Mouse (Mus musculus): ENCODE data around the gene Cav1. TPM values are rescaled to one million over a fixed set of nuclear protein-coding genes. Genes with fewer than 3 reads are reported as not detected.

Gene Cav1
- polyA plus RNA-seq, 1 experiment from 2014 or later, result 6.1 TPM

- no peak overlapping the region for H3K4me2 ChIP-seq
- no peak for ATAC-seq (ENCODE audit: insufficient read depth)
- 32% methylated on average over 4 of the region's 4 CpGs for WGBS (ENCODE audit: insufficient replicate concordance)
- peaks cover 1% of the 10 kb centered on the region; the same call in 1 of the 2 replicates for H3K27me3 ChIP-seq
- no peaks in the 10 kb centered on the region for H3K9me3 ChIP-seq (replicated peaks)
- H3K27ac ChIP-seq (replicated peaks), result no peak overlapping the region
- no peaks in the 10 kb centered on the region for H3K36me3 ChIP-seq (replicated peaks)
- H3K4me3 ChIP-seq (replicated peaks), result no peak overlapping the region
- no peak overlapping the region for H3K9ac ChIP-seq
- 0 out of 2 replicates have a peak, but pooled peaks cover 3% of the 10 kb centered on the region for H3K4me1 ChIP-seq (replicated peaks)
These were observed 19.8 kb upstream of the Cav1 start for GRCm38 (mm10) chr6:17286381-17286780.

DNA sequence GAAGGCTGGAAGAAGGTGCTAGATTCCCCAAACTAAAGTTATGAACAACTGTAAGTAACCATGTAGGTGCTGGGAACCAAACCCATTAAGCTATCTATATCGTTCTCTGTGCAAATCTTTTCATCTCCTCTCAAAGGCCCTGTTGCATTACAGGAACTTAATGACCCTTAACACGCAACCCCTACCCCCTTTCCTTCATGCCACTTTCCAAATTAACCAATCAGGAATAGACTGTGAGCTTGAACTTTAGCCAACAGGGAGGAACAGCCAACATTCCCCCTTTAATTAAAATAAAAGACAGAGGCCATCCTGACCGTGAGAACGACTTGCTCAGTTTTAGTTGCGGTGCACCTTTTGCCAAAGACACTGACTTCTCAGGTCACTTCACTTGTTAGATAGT lies 11.0 kb upstream of the Cav1 start:
- H3K27me3 ChIP-seq, result no peaks in the 10 kb centered on the region
- H3K4me1 ChIP-seq (replicated peaks), result no peaks in the 10 kb centered on the region
- H3K27ac ChIP-seq (replicated peaks), result no peak overlapping the region
- no peak for ATAC-seq (ENCODE audit: insufficient read depth)
- H3K9ac ChIP-seq, result no peak overlapping the region
- H3K4me2 ChIP-seq, result no peak overlapping the region
- no peaks in the 10 kb centered on the region for H3K36me3 ChIP-seq (replicated peaks)
- H3K4me3 ChIP-seq (replicated peaks), result no peak overlapping the region
- no peaks in the 10 kb centered on the region for H3K9me3 ChIP-seq (replicated peaks)
- 66% methylated on average over 5 of the region's 5 CpGs for WGBS (ENCODE audit: insufficient replicate concordance)

GRCm38 (mm10) chr6:17306602-17307325 lies 629 bp downstream of the Cav1 start:
- Histone ChIP-seq H3K9ac (no peak overlapping the region), H3K4me3 (replicated peaks) (peak overlapping the region; percentile 39), H3K4me2 (peak overlapping the region; percentile 66), H3K36me3 (replicated peaks) (no peaks in the 10 kb centered on the region), H3K27me3 (peaks cover 42% of the 10 kb centered on the region), H3K9me3 (replicated peaks) (no peaks in the 10 kb centered on the region), H3K27ac (replicated peaks) (no peak overlapping the region), H3K4me1 (replicated peaks) (peaks cover 4% of the 10 kb centered on the region; the same call in 1 of the 2 replicates)
- no peak for ATAC-seq (ENCODE audit: insufficient read depth)
- 2% methylated on average over 18 of the region's 19 CpGs for WGBS (ENCODE audit: insufficient replicate concordance)

- Histone ChIP-seq H3K4me3 (replicated peaks) (peak overlapping the region; percentile 39), H3K36me3 (replicated peaks) (no peaks in the 10 kb centered on the region), H3K27ac (replicated peaks) (no peak overlapping the region), H3K27me3 (peaks cover 42% of the 10 kb centered on the region), H3K4me1 (replicated peaks) (peaks cover 4% of the 10 kb centered on the region; the same call in 1 of the 2 replicates), H3K4me2 (peak overlapping the region; percentile 66), H3K9me3 (replicated peaks) (no peaks in the 10 kb centered on the region), H3K9ac (no peak overlapping the region)
- ATAC-seq (ENCODE audit: insufficient read depth), result peak; percentile 57; the same call in 1 of the 2 replicates
- WGBS (ENCODE audit: insufficient replicate concordance), result 3% methylated on average over 31 of the region's 31 CpGs
These were observed 1.5 kb downstream of the Cav1 start for GRCm38 (mm10) chr6:17307461-17308115.

DNA sequence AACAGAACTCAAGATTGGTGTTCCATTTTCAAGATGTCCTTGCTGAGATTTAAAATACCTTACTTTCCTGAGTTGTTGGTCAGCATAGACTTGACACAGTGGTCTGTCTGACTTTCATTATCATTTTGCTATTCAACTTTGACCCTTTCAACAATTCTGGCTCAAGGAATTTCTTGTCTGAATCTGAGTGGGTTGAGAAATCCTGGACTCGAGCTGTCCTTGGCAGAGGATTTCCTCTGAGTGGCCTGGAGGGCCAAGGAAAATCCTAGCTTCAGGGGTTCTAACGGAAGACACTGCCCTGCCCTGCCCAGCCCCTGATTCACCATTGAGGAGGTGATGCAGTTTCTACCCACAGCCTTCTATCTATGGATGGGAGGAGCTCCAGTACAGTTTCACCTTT lies 2.5 kb downstream of the Cav1 start:
- H3K9ac ChIP-seq, result no peak overlapping the region
- peaks cover 42% of the 10 kb centered on the region for H3K27me3 ChIP-seq
- no peaks in the 10 kb centered on the region for H3K9me3 ChIP-seq (replicated peaks)
- no peaks in the 10 kb centered on the region for H3K36me3 ChIP-seq (replicated peaks)
- WGBS (ENCODE audit: insufficient replicate concordance), result 39% methylated on average over 2 of the region's 2 CpGs
- ATAC-seq (ENCODE audit: insufficient read depth), result no peak
- H3K4me1 ChIP-seq (replicated peaks), result peaks cover 4% of the 10 kb centered on the region; the same call in 1 of the 2 replicates
- H3K4me2 ChIP-seq, result no peak overlapping the region
- H3K4me3 ChIP-seq (replicated peaks), result no peak overlapping the region
- no peak overlapping the region for H3K27ac ChIP-seq (replicated peaks)

- Histone ChIP-seq H3K27me3 (peaks cover 41% of the 10 kb centered on the region), H3K9me3 (replicated peaks) (no peaks in the 10 kb centered on the region), H3K36me3 (replicated peaks) (no peaks in the 10 kb centered on the region), H3K4me1 (replicated peaks) (peaks cover 4% of the 10 kb centered on the region; the same call in 1 of the 2 replicates), H3K9ac (no peak overlapping the region), H3K27ac (replicated peaks) (no peak overlapping the region), H3K4me2 (no peak overlapping the region), H3K4me3 (replicated peaks) (no peak overlapping the region)
- WGBS (ENCODE audit: insufficient replicate concordance), result 44% methylated on average over 2 of the region's 2 CpGs
- ATAC-seq (ENCODE audit: insufficient read depth), result no peak
These were observed 3.1 kb downstream of the Cav1 start for GRCm38 (mm10) chr6:17309260-17309659.

- Histone ChIP-seq H3K9ac (no peak overlapping the region), H3K4me2 (no peak overlapping the region), H3K4me3 (replicated peaks) (no peak overlapping the region), H3K27me3 (peaks cover 1% of the 10 kb centered on the region; the same call in 1 of the 2 replicates), H3K27ac (replicated peaks) (no peak overlapping the region), H3K9me3 (replicated peaks) (no peaks in the 10 kb centered on the region), H3K4me1 (replicated peaks) (0 out of 2 replicates have a peak, but pooled peaks cover 6% of the 10 kb centered on the region), H3K36me3 (replicated peaks) (no peaks in the 10 kb centered on the region)
- WGBS (ENCODE audit: insufficient replicate concordance), result 57% methylated on average over 2 of the region's 2 CpGs
- no peak for ATAC-seq (ENCODE audit: insufficient read depth)
These were observed 8.1 kb downstream of the Cav1 start for GRCm38 (mm10) chr6:17314241-17314640.

GRCm38 (mm10) chr6:17314659-17315616 lies 8.8 kb downstream of the Cav1 start:
- Histone ChIP-seq H3K9ac (no peak overlapping the region), H3K4me3 (replicated peaks) (no peak overlapping the region), H3K9me3 (replicated peaks) (no peaks in the 10 kb centered on the region), H3K4me1 (replicated peaks) (0 out of 2 replicates have a peak, but pooled peaks cover 6% of the 10 kb centered on the region), H3K27ac (replicated peaks) (no peak overlapping the region), H3K36me3 (replicated peaks) (no peaks in the 10 kb centered on the region), H3K27me3 (no peaks in the 10 kb centered on the region), H3K4me2 (no peak overlapping the region)
- no peak for ATAC-seq (ENCODE audit: insufficient read depth)
- 57% methylated on average over 5 of the region's 5 CpGs for WGBS (ENCODE audit: insufficient replicate concordance)

DNA sequence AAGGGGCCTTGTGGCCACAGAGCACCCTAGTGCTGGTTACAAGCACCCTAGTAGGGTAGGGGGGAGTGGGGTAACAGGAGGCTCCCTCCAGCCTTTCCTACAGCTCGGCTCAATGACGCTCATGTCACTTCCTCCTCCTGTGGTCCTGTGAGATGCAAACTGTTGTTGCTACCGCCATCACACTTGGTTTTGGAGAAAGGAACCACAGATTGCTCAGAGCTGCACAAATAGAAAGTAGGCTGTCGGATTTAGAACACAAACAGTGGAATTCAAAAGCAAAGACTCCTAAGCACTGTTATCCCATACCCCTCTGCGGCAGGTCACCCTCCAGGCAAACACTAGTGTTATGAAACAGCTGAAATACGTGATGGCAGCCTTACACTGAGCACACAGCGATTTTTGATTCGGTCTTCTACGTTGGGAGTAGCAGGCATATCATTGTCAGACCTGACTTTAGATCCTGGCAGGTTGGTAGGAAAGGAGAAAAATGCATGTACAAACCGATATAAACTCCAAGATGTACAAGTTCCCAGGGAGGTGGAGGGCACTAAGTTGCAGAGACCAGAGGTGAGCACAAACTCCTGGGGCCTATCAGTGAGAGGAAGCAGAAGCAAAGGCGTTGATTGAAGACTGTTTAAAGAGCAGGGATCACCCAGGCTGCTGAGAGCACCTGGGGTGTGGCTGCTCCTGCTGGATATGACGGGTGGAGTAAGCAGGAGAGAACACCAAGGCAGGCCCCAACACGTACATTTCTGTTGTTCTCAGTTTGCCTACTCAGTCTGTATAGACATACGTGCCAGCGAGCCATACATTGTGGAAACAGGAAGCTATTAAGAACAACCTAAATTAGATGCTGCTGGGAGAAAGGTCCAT lies 10.4 kb downstream of the Cav1 start:
- 43% methylated on average over 15 of the region's 15 CpGs for WGBS (ENCODE audit: insufficient replicate concordance)
- H3K4me1 ChIP-seq (replicated peaks), result 0 out of 2 replicates have a peak, but pooled peaks cover 6% of the 10 kb centered on the region
- H3K27ac ChIP-seq (replicated peaks), result no peak overlapping the region
- H3K4me3 ChIP-seq (replicated peaks), result no peak overlapping the region
- no peak overlapping the region for H3K4me2 ChIP-seq
- no peak for ATAC-seq (ENCODE audit: insufficient read depth)
- H3K36me3 ChIP-seq (replicated peaks), result no peaks in the 10 kb centered on the region
- H3K9ac ChIP-seq, result no peak overlapping the region
- no peaks in the 10 kb centered on the region for H3K9me3 ChIP-seq (replicated peaks)
- H3K27me3 ChIP-seq, result no peaks in the 10 kb centered on the region

- no peak overlapping the region for H3K4me2 ChIP-seq
- H3K4me1 ChIP-seq (replicated peaks), result 0 out of 2 replicates have a peak, but pooled peaks cover 6% of the 10 kb centered on the region
- no peak overlapping the region for H3K27ac ChIP-seq (replicated peaks)
- no peak overlapping the region for H3K4me3 ChIP-seq (replicated peaks)
- no peaks in the 10 kb centered on the region for H3K27me3 ChIP-seq
- 19% methylated on average over 1 of the region's 1 CpGs for WGBS (ENCODE audit: insufficient replicate concordance)
- H3K36me3 ChIP-seq (replicated peaks), result no peaks in the 10 kb centered on the region
- no peaks in the 10 kb centered on the region for H3K9me3 ChIP-seq (replicated peaks)
- H3K9ac ChIP-seq, result no peak overlapping the region
- ATAC-seq (ENCODE audit: insufficient read depth), result no peak
These were observed 11.0 kb downstream of the Cav1 start for GRCm38 (mm10) chr6:17317167-17317524.
